Mouse (Mus musculus) heart, embryonic 10.5 days (tissue): ENCODE measurements around the gene Lep. TPM values are rescaled to one million over a fixed set of nuclear protein-coding genes. Genes with fewer than 3 reads are reported as not detected.

Experiments
- DNase-seq: peaks from one replicate; pipeline ENCODE4 v3.0.0-alpha.2; 2017; ENCODE audit warnings: low spot score
- H3K27ac ChIP-seq: fragments of 300-500 bp; sonication (generic); 2 replicates; pipeline ENCODE4 v1.5.1; 2016; ENCODE audit warnings: mild to moderate bottlenecking
- H3K27me3 ChIP-seq: fragments of 300-500 bp; sonication (generic); 2 replicates; pipeline ENCODE4 v1.6.1; 2016; ENCODE audit warnings: mild to moderate bottlenecking; ENCODE audit not compliant: poor library complexity, insufficient read depth, severe bottlenecking
- H3K36me3 ChIP-seq: fragments of 300-500 bp; sonication (generic); 2 replicates; pipeline ENCODE4 v1.6.1; 2016; ENCODE audit warnings: mild to moderate bottlenecking, moderate library complexity
- H3K4me1 ChIP-seq: fragments of 300-500 bp; sonication (generic); 2 replicates; pipeline ENCODE4 v1.6.1; 2016; ENCODE audit warnings: mild to moderate bottlenecking
- H3K4me3 ChIP-seq: fragments of 300-500 bp; sonication (generic); 2 replicates; pipeline ENCODE4 v1.5.1; 2016; ENCODE audit warnings: mild to moderate bottlenecking, moderate library complexity
- H3K9me3 ChIP-seq: fragments of 300-500 bp; sonication (generic); 2 replicates; pipeline ENCODE4 v1.6.1; 2016; ENCODE audit warnings: mild to moderate bottlenecking, moderate library complexity
- WGBS: fragments of 180-500 bp; shearing (Covaris S2); methylation state at CpG from one replicate; pipeline ENCODE4 v1.1.7; 2016; 5-methylcytosine and 5-hydroxymethylcytosine counted together
- polyA plus RNA-seq: library from polyadenylated mRNA; unstranded; fragments of >200 nt; fragmentation: Nextera tagmentation; extraction: Ambion mirVana; gene quantifications from 2 replicates; pipeline ENCODE4 v1.2.1, GENCODE M21; 2016

Lep gene
- polyA plus RNA-seq, 1 experiment from 2014 or later, result not detected

- Histone ChIP-seq H3K9me3 (no peaks in the 10 kb centered on the region), H3K27me3 (peaks cover 19% of the 10 kb centered on the region), H3K4me1 (no peaks in the 10 kb centered on the region), H3K36me3 (no peaks in the 10 kb centered on the region), H3K4me3 (no peak overlapping the region), H3K27ac (no peak overlapping the region)
- DNase-seq, result no peak
- WGBS, result 78% methylated on average over 7 of the region's 7 CpGs
These were observed 3.6 kb upstream of the Lep start for GRCm38 (mm10) chr6:29056377-29056776.

- no peaks in the 10 kb centered on the region for H3K4me1 ChIP-seq
- DNase-seq, result no peak
- WGBS, result 73% methylated on average over 8 of the region's 8 CpGs
These were observed 6.4 kb downstream of the Lep start for GRCm38 (mm10) chr6:29066389-29066790.

GRCm38 (mm10) chr6:29072258-29072657 is 12.2 kb downstream of the Lep start:
- WGBS, result 79% methylated on average over 4 of the region's 4 CpGs

More at GRCm38 (mm10) chr6:29066389-29066790, 6.4 kb downstream of the Lep start:
- no peak overlapping the region for H3K27ac ChIP-seq
- H3K9me3 ChIP-seq, result no peaks in the 10 kb centered on the region
- peaks cover 3% of the 10 kb centered on the region; the same call in 1 of the 2 replicates for H3K27me3 ChIP-seq
- H3K36me3 ChIP-seq, result no peaks in the 10 kb centered on the region
- no peak overlapping the region for H3K4me3 ChIP-seq

DNA sequence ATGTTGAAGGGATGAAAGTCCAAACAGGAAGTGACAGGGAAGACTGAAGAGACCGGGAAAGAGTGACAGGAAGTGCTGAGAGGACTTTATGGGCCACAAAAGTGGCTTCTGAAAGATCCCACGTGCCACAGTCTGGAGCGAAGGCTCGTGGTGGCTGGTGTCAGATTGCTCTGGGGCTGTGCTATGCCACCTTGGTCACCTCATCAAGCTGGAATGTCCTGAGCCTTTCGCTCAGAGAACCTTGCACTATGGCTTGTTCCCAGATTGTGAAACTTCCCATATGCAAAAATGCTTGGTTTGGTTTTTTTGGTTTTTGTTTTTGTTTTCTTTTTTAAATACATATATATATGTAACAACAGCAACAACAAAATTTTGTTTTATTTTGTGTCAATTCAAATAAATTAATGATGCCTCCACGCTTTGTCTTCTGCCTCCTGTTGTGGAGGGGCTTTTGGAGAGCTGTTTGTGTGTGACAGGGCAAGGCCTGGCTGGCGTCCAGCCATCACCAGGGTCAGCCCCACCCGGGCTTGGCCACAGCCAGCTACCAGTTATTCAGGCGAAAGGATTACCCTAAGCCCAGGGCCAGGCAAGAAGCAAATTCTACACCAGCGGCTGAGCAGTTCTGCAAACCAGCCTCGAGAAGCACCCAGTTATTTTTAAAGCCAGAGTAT is 13.6 kb downstream of the Lep start:
- 63% methylated on average over 11 of the region's 11 CpGs for WGBS
- Histone ChIP-seq H3K36me3 (no peaks in the 10 kb centered on the region), H3K4me1 (no peaks in the 10 kb centered on the region), H3K27me3 (peaks cover under 1% of the 10 kb centered on the region; the same call in 1 of the 2 replicates), H3K27ac (no peak overlapping the region), H3K9me3 (no peaks in the 10 kb centered on the region), H3K4me3 (no peak overlapping the region)
- DNase-seq, result no peak

More at GRCm38 (mm10) chr6:29072258-29072657, 12.2 kb downstream of the Lep start:
- H3K9me3 ChIP-seq, result no peaks in the 10 kb centered on the region
- no peaks in the 10 kb centered on the region for H3K36me3 ChIP-seq
- H3K4me3 ChIP-seq, result no peak overlapping the region
- H3K27me3 ChIP-seq, result no peaks in the 10 kb centered on the region
- no peak overlapping the region for H3K27ac ChIP-seq
- no peak for DNase-seq
- H3K4me1 ChIP-seq, result no peaks in the 10 kb centered on the region

- Histone ChIP-seq H3K4me1 (no peaks in the 10 kb centered on the region), H3K4me3 (no peak overlapping the region), H3K36me3 (no peaks in the 10 kb centered on the region), H3K27me3 (peaks cover 3% of the 10 kb centered on the region; the same call in 1 of the 2 replicates), H3K9me3 (no peaks in the 10 kb centered on the region), H3K27ac (no peak overlapping the region)
- DNase-seq, result no peak
These were observed 14.1 kb downstream of the Lep start for GRCm38 (mm10) chr6:29074133-29074469.

DNA sequence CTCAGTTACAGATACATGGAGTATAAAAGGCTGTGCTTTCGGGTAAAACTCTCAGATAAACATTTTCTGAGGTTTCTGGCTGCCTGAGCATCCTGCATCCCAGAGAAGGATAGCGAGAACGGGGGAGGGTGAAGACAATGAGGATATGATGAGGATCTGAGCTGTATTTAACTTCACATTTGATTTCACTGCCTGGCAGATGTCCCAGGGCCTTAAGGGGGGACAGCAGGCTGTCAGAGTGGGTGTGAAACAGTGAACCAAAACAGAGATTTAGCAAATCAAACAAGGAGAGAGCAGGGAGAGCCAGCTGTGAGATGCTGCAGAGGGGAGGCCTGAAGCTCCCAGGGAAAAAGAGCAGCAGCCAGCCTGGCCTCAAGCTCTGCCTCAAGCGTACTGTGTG is 19.3 kb downstream of the Lep start:
- H3K36me3 ChIP-seq, result no peaks in the 10 kb centered on the region
- no peak for DNase-seq
- no peaks in the 10 kb centered on the region for H3K9me3 ChIP-seq
- H3K4me3 ChIP-seq, result no peak overlapping the region
- H3K4me1 ChIP-seq, result peaks cover 3% of the 10 kb centered on the region; the same call in 1 of the 2 replicates
- peaks cover 9% of the 10 kb centered on the region; the same call in 1 of the 2 replicates for H3K27me3 ChIP-seq
- no peak overlapping the region for H3K27ac ChIP-seq
- WGBS, result 60% methylated on average over 4 of the region's 4 CpGs

DNA sequence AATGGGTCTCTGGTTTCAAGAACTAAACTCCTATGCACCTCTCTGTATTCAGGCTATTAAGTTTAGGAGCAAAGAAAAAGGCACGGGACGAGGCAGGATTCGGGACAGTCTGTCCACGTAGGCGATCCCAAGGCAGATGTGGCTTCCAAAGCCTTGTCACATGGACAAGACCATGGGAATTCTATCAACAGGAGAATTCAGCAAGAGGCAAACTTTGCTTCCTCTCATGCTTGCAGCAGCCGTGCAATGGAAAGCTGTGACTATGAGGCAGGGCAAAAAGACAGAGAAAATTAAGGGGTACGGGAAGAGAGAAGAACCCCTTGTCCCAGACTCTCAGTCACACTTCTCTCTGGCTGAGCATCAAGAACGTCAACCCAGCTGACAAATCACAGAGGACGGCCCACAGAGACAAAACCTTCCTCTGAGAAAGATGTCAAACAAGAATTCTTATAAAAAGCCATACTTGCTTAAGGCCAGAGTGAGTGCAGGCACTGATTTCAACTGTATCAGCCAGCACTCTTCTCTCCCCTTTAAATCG is 21.9 kb downstream of the Lep start:
- no peaks in the 10 kb centered on the region for H3K36me3 ChIP-seq
- peaks cover 3% of the 10 kb centered on the region; the same call in 1 of the 2 replicates for H3K4me1 ChIP-seq
- no peak overlapping the region for H3K27ac ChIP-seq
- H3K27me3 ChIP-seq, result peaks cover 9% of the 10 kb centered on the region; the same call in 1 of the 2 replicates
- no peaks in the 10 kb centered on the region for H3K9me3 ChIP-seq
- 79% methylated on average over 10 of the region's 10 CpGs for WGBS
- no peak overlapping the region for H3K4me3 ChIP-seq
- no peak for DNase-seq

- WGBS, result 40% methylated on average over 9 of the region's 9 CpGs
- no peak for DNase-seq
- no peaks in the 10 kb centered on the region for H3K36me3 ChIP-seq
These were observed 22.8 kb downstream of the Lep start for GRCm38 (mm10) chr6:29082776-29083354.

GRCm38 (mm10) chr6:29084401-29084800 is 24.4 kb downstream of the Lep start:
- WGBS, result 63% methylated on average over 7 of the region's 7 CpGs
- Histone ChIP-seq H3K36me3 (no peaks in the 10 kb centered on the region), H3K9me3 (no peaks in the 10 kb centered on the region), H3K4me1 (peaks cover 3% of the 10 kb centered on the region; the same call in 1 of the 2 replicates), H3K27me3 (peaks cover 5% of the 10 kb centered on the region; the same call in 1 of the 2 replicates), H3K27ac (no peak overlapping the region), H3K4me3 (no peak overlapping the region)
- no peak for DNase-seq

More at GRCm38 (mm10) chr6:29082776-29083354, 22.8 kb downstream of the Lep start:
- Histone ChIP-seq H3K9me3 (no peaks in the 10 kb centered on the region), H3K4me3 (no peak overlapping the region), H3K4me1 (peaks cover 3% of the 10 kb centered on the region; the same call in 1 of the 2 replicates), H3K27me3 (peaks cover 9% of the 10 kb centered on the region; the same call in 1 of the 2 replicates), H3K27ac (no peak overlapping the region)

- 67% methylated on average over 7 of the region's 7 CpGs for WGBS
- DNase-seq, result no peak
- H3K36me3 ChIP-seq, result no peaks in the 10 kb centered on the region
- peaks cover 1% of the 10 kb centered on the region; the same call in 1 of the 2 replicates for H3K4me1 ChIP-seq
- no peak overlapping the region for H3K4me3 ChIP-seq
- no peak overlapping the region for H3K27ac ChIP-seq
- H3K27me3 ChIP-seq, result no peaks in the 10 kb centered on the region
- no peaks in the 10 kb centered on the region for H3K9me3 ChIP-seq
These were observed 28.1 kb downstream of the Lep start for GRCm38 (mm10) chr6:29087921-29088709.

DNA sequence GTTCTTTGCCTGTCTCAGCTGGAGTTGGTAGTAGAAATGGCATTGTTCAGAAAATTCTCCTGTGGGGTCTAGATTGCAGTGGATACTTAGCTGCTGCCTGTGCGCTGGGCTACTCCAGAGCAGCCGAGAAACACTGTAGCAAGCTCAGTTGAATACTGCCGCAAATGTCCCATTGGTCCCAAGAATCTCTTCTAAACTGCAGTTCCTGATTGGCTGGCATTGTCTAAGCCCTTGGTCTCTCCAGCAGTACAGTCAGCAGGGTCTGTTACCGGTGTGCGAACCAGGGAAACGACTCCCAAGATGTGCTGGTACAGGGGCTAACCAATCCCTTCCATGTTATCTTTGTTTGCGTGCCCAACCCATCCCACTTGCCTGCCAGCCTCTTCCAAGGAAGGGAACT is 32.2 kb downstream of the Lep start:
- Histone ChIP-seq H3K9me3 (0 out of 2 replicates have a peak, but pooled peaks cover 2% of the 10 kb centered on the region), H3K27me3 (no peaks in the 10 kb centered on the region), H3K4me1 (no peaks in the 10 kb centered on the region), H3K4me3 (no peak overlapping the region), H3K27ac (no peak overlapping the region), H3K36me3 (no peaks in the 10 kb centered on the region)
- WGBS, result 77% methylated on average over 7 of the region's 7 CpGs
- no peak for DNase-seq

- no peaks in the 10 kb centered on the region for H3K4me1 ChIP-seq
- no peaks in the 10 kb centered on the region for H3K36me3 ChIP-seq
- no peak for DNase-seq
- 56% methylated on average over 11 of the region's 11 CpGs for WGBS
- no peaks in the 10 kb centered on the region for H3K27me3 ChIP-seq
- no peak overlapping the region for H3K27ac ChIP-seq
- 0 out of 2 replicates have a peak, but pooled peaks cover 2% of the 10 kb centered on the region for H3K9me3 ChIP-seq
- no peak overlapping the region for H3K4me3 ChIP-seq
These were observed 32.9 kb downstream of the Lep start for GRCm38 (mm10) chr6:29092904-29093303.
